Mouse (Mus musculus): ENCODE measurements around the gene Adipor2.

GRCm38 (mm10) chr6:119437894-119438761 lies 20.6 kb upstream of the Adipor2 start:
- TF ChIP-seq CTCF (IDR thresholded peaks at IDR 0.05; ENCODE audit: insufficient read depth, low read depth, low read length) = no peak
- no peak for TF ChIP-seq POLR2A (IDR thresholded peaks at IDR 0.05; ENCODE audit: insufficient read depth, low read depth, low read length)
